Mouse (Mus musculus): Measurements from ENCODE around the gene Tmem63c.

Tmem63c gene

DNA sequence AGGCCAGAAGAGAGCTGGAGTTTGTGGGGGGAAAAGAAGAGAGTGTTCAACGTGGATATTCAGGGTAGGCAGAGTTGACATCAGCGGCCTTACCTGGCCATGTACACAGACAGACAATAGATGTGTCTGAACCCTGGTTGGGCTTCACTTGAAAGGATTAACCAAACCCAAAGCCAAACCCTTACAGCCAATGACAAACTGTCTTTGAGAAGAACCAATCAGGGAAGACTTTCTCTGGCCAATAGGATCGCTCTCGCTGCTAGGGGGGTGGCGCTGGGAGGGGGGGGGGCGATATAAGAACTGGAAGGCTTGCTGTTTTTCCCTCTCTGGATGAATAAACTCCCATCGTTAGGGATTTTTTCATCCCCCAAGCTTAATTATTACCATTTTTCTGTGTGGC is 66.1 kb downstream of the Tmem63c start:
- no peaks in the 10 kb centered on the region for H3K27me3 ChIP-seq (ENCODE audit: insufficient read depth, low read length)
- TF ChIP-seq NANOG (IDR thresholded peaks at IDR 0.05; ENCODE audit: borderline replicate concordance, low read length) (no peak), POU5F1 (IDR thresholded peaks at IDR 0.05; ENCODE audit: borderline replicate concordance, low read length) (no peak), CTCF (conservative IDR thresholded peaks at IDR 0.05; ENCODE audit: low read length) (no peak)

DNA sequence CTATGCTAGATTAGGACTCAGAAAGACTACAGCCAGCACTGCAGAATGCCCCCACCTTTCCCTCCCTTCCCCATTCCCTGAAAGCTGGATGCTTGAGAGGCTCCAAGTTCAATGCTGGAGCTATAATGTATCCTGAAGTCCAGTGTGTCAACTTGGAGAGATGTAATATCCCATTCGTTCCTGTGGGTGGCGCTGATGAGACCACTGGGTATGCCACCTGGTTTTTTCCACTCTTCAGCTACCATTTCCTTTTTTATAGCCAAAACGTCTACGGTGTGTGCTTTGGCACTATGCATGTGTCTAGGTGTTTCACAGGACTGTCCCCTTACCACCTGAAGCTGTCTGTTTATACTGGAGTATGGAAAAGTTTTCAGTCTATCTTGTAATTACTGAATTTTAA is 67.2 kb downstream of the Tmem63c start:
- H3K27me3 ChIP-seq (ENCODE audit: insufficient read depth, low read length) = no peaks in the 10 kb centered on the region
- H3K4me1 ChIP-seq (replicated peaks; ENCODE audit: low read depth, low read length) = peaks cover 25% of the 10 kb centered on the region
- H3K4me3 ChIP-seq (replicated peaks; ENCODE audit: low read length) = no peak overlapping the region
- TF ChIP-seq NANOG (IDR thresholded peaks at IDR 0.05; ENCODE audit: borderline replicate concordance, low read length) (no peak), CTCF (conservative IDR thresholded peaks at IDR 0.05; ENCODE audit: low read length) (peak; percentile 93)
- H3K36me3 ChIP-seq (ENCODE audit: insufficient read depth, low read length) = no peaks in the 10 kb centered on the region
- no peaks in the 10 kb centered on the region for H3K9me3 ChIP-seq (ENCODE audit: low read length)

More for the DNA sequence above, 66.1 kb downstream of the Tmem63c start:
- H3K36me3 ChIP-seq (ENCODE audit: insufficient read depth, low read length) = no peaks in the 10 kb centered on the region
- no peaks in the 10 kb centered on the region for H3K9me3 ChIP-seq (ENCODE audit: low read length)
- peaks cover 25% of the 10 kb centered on the region for H3K4me1 ChIP-seq (replicated peaks; ENCODE audit: low read depth, low read length)
- H3K4me3 ChIP-seq (replicated peaks; ENCODE audit: low read length) = peak overlapping the region; percentile 49

DNA sequence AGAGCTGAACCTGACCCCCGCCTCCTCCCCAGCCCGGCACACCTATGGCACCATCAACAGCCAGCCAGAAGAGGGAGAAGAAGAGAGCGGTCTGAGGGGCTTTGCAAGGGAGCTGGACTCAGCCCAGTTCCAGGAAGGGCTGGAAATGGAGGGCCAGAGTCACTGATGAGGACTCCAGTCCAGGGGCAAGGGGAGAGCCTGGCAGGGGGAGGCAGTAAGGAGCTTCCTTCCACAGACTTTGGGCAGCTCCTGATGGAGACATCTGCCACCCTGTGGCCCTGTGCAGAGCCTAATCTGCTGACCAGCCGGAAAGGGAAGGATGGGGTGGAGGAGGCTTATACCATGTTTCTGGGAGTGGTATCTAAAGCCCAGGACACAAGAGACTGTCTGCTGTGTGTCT is 68.1 kb downstream of the Tmem63c start:
- no peak for TF ChIP-seq NANOG (IDR thresholded peaks at IDR 0.05; ENCODE audit: borderline replicate concordance, low read length)
- TF ChIP-seq POU5F1 (IDR thresholded peaks at IDR 0.05; ENCODE audit: borderline replicate concordance, low read length) = no peak
- no peak for TF ChIP-seq CTCF (conservative IDR thresholded peaks at IDR 0.05; ENCODE audit: low read length)
- H3K4me3 ChIP-seq (replicated peaks; ENCODE audit: low read length) = no peak overlapping the region
- no peaks in the 10 kb centered on the region for H3K9me3 ChIP-seq (ENCODE audit: low read length)
- H3K27me3 ChIP-seq (ENCODE audit: insufficient read depth, low read length) = peaks cover 4% of the 10 kb centered on the region
- H3K4me1 ChIP-seq (replicated peaks; ENCODE audit: low read depth, low read length) = peaks cover 23% of the 10 kb centered on the region
- H3K36me3 ChIP-seq (ENCODE audit: insufficient read depth, low read length) = no peaks in the 10 kb centered on the region

DNA sequence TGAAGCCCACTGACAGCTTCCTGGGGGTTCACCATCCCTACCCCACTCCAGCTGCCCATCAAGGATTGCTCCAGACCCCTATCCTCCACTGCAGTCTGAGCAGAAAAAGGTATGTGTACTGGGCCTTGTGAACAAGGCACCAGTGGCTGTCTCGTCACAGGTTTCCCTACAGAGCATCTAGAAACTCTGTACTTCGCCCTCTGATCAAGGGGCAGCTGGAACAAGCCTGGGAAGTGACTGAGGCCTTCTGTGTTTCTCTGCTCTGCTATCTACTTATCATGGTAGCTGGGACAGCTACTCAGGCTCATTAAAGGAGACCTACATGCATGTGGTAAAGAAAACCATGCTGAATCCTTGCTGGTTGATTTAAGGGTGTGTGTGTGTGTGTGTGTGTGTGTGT is 68.6 kb downstream of the Tmem63c start:
- TF ChIP-seq CTCF (conservative IDR thresholded peaks at IDR 0.05; ENCODE audit: low read length) (no peak), NANOG (IDR thresholded peaks at IDR 0.05; ENCODE audit: borderline replicate concordance, low read length) (no peak), POU5F1 (IDR thresholded peaks at IDR 0.05; ENCODE audit: borderline replicate concordance, low read length) (no peak)
- Histone ChIP-seq H3K36me3 (ENCODE audit: insufficient read depth, low read length) (no peaks in the 10 kb centered on the region), H3K4me1 (replicated peaks; ENCODE audit: low read depth, low read length) (peaks cover 23% of the 10 kb centered on the region), H3K9me3 (ENCODE audit: low read length) (no peaks in the 10 kb centered on the region), H3K4me3 (replicated peaks; ENCODE audit: low read length) (no peak overlapping the region), H3K27me3 (ENCODE audit: insufficient read depth, low read length) (peaks cover 7% of the 10 kb centered on the region)

DNA sequence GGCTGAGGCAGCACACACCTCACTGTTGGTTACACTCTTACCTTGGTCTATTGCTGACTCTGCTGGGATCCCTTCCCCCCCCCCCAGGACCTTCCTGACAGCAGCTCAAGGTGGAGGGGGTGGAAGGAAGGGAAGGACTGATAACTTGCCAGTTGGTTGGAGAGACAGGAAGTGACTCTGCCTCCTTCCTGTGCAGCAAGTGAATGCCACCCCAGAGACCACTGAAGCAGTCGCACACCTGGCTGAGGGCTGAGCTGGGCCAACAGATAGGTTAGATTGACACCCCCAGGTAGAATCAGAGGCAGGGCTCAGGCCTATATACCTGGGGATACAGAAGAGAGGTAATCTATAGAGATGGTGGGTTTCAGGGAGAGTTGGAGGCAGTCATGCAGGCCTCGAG is 70.8 kb downstream of the Tmem63c start:
- no peaks in the 10 kb centered on the region for H3K36me3 ChIP-seq (ENCODE audit: insufficient read depth, low read length)
- H3K4me3 ChIP-seq (replicated peaks; ENCODE audit: low read length) = no peak overlapping the region
- peaks cover 15% of the 10 kb centered on the region for H3K4me1 ChIP-seq (replicated peaks; ENCODE audit: low read depth, low read length)
- peaks cover 18% of the 10 kb centered on the region for H3K27me3 ChIP-seq (ENCODE audit: insufficient read depth, low read length)
- TF ChIP-seq POU5F1 (IDR thresholded peaks at IDR 0.05; ENCODE audit: borderline replicate concordance, low read length) (no peak), CTCF (conservative IDR thresholded peaks at IDR 0.05; ENCODE audit: low read length) (no peak), NANOG (IDR thresholded peaks at IDR 0.05; ENCODE audit: borderline replicate concordance, low read length) (no peak)
- H3K9me3 ChIP-seq (ENCODE audit: low read length) = no peaks in the 10 kb centered on the region

DNA sequence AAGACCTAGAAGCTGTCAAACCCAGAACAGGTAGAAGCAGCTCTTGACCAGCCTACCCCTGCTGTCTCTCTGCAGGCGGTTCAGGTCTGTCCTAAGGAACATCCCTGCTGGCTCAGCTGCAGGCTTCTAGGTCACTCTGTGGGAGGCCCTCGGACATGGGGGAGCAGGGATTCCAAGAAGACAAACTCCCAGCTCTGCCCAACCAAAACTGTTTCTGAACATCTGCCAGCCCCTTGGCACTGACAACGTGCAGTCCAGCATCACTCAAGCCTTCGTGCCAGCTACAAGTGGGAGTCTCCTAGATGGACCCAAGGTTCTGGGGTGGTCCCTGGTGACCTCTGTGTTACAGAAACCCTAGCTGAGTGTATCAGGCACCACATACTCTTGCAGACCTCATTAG is 72.1 kb downstream of the Tmem63c start:
- no peak overlapping the region for H3K4me3 ChIP-seq (replicated peaks; ENCODE audit: low read length)
- H3K4me1 ChIP-seq (replicated peaks; ENCODE audit: low read depth, low read length) = peaks cover 6% of the 10 kb centered on the region; the same call in 1 of the 2 replicates
- H3K27me3 ChIP-seq (ENCODE audit: insufficient read depth, low read length) = peaks cover 31% of the 10 kb centered on the region
- no peaks in the 10 kb centered on the region for H3K36me3 ChIP-seq (ENCODE audit: insufficient read depth, low read length)
- no peak for TF ChIP-seq NANOG (IDR thresholded peaks at IDR 0.05; ENCODE audit: borderline replicate concordance, low read length)
- H3K9me3 ChIP-seq (ENCODE audit: low read length) = no peaks in the 10 kb centered on the region

DNA sequence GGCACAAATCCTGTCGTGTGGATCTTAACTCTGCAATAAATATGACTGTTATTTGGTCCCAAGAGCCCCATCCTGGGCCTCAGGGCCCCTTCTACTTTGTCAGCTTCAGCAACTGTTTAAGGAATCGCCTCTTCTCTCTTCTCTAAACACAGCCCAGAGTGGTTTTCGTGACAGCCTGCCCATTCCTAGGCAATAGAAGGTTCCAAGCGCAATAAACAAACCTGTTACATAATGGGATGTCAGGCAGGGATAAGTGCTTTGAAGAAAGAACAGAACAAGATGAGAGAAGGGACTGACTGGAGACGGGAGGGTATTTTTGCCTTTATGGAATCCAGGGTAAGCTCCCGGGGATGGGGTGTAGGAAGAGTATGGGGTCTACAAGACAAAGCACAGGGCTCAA is 72.5 kb downstream of the Tmem63c start:
- Histone ChIP-seq H3K36me3 (ENCODE audit: insufficient read depth, low read length) (no peaks in the 10 kb centered on the region), H3K4me3 (replicated peaks; ENCODE audit: low read length) (no peak overlapping the region), H3K27me3 (ENCODE audit: insufficient read depth, low read length) (peaks cover 35% of the 10 kb centered on the region), H3K4me1 (replicated peaks; ENCODE audit: low read depth, low read length) (peaks cover 5% of the 10 kb centered on the region; the same call in 1 of the 2 replicates), H3K9me3 (ENCODE audit: low read length) (no peaks in the 10 kb centered on the region)
- TF ChIP-seq NANOG (IDR thresholded peaks at IDR 0.05; ENCODE audit: borderline replicate concordance, low read length) (no peak), POU5F1 (IDR thresholded peaks at IDR 0.05; ENCODE audit: borderline replicate concordance, low read length) (no peak), CTCF (conservative IDR thresholded peaks at IDR 0.05; ENCODE audit: low read length) (no peak)

DNA sequence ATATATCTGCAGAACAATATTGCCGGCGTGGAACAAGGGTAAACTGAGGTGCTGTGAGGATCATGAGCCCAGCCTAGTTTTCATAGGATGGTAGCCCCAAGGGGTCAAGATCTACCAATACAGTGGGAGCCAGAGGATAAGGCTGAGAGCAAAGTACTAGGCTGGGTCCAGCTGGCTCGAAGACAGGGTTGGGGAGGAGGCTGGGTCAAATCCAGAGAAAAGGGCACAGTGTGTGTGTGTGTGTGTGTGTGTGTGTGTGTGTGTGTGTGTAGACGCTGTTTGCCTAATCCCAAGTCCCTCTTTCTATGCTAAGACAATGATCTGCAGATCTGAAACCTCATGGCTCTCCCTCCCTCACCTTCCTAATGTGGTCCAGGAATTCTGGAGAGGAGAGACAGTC is 79.2 kb downstream of the Tmem63c start:
- Histone ChIP-seq H3K9me3 (ENCODE audit: low read length) (no peaks in the 10 kb centered on the region), H3K4me3 (replicated peaks; ENCODE audit: low read length) (no peak overlapping the region), H3K27me3 (ENCODE audit: insufficient read depth, low read length) (peaks cover 87% of the 10 kb centered on the region), H3K36me3 (ENCODE audit: insufficient read depth, low read length) (no peaks in the 10 kb centered on the region), H3K4me1 (replicated peaks; ENCODE audit: low read depth, low read length) (peaks cover 11% of the 10 kb centered on the region)
- TF ChIP-seq POU5F1 (IDR thresholded peaks at IDR 0.05; ENCODE audit: borderline replicate concordance, low read length) = no peak
- no peak for TF ChIP-seq CTCF (conservative IDR thresholded peaks at IDR 0.05; ENCODE audit: low read length)
- no peak for TF ChIP-seq NANOG (IDR thresholded peaks at IDR 0.05; ENCODE audit: borderline replicate concordance, low read length)

DNA sequence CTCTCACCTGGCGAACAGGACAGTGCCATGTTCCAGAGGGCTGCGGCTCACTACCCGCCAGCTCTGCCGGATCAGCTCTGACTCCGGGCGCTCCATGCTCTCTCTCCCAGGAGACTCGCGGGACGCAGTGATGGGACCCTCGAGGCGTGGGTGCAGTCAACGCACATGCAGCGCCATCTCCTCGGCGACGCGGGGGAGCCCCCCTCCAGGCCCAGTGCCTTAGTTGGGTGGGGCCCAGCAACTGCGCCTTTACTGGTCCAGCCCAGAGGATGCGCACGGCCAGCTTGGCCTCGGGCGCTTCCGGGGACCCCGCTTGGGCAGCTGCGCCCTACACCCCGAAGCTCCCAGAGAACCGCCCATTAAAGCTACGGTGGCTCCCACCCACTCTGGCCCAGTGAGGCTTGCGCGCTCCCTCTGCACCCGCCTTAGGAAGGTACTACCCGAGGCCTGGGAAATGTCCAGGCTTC is 81.1 kb downstream of the Tmem63c start, which contains the start of gene Ngb:
Ngb (minus strand) TSS at position 375 of the 467 bp plus-strand sequence.
- peaks cover 11% of the 10 kb centered on the region for H3K4me1 ChIP-seq (replicated peaks; ENCODE audit: low read depth, low read length)
- H3K4me3 ChIP-seq (replicated peaks; ENCODE audit: low read length) = peak within 1 kb of the TSS; percentile 78
- no peaks in the 10 kb centered on the region for H3K9me3 ChIP-seq (ENCODE audit: low read length)
- H3K27me3 ChIP-seq (ENCODE audit: insufficient read depth, low read length) = peaks cover 79% of the 10 kb centered on the region
- no peak for TF ChIP-seq CTCF (conservative IDR thresholded peaks at IDR 0.05; ENCODE audit: low read length)
- TF ChIP-seq POU5F1 (IDR thresholded peaks at IDR 0.05; ENCODE audit: borderline replicate concordance, low read length) = no peak
- TF ChIP-seq NANOG (IDR thresholded peaks at IDR 0.05; ENCODE audit: borderline replicate concordance, low read length) = no peak
- H3K36me3 ChIP-seq (ENCODE audit: insufficient read depth, low read length) = no peaks in the 10 kb centered on the region

Data from E14TG2a.4 (cell line).